8 mouse cellular contexts compared by ENCODE assay signal in genomic region chr7:25282731-25283211, GRCm38 (mm10). TPM values are rescaled to one million over a fixed set of nuclear protein-coding genes. Genes with fewer than 3 reads are reported as not detected.
DNase-seq lines count a peak whose midpoint lies in the region; ATAC-seq and TF ChIP-seq lines count a peak whose summit lies in the region.

No protein-coding gene starts in this region.

- H3K27ac ChIP-seq in embryonic facial prominence, embryonic 12.5 days = peak overlapping the region; percentile 99
- H3K27ac ChIP-seq in limb, embryonic 14.5 days (replicated peaks; ENCODE audit: low read depth, low read length) = peak overlapping the region; percentile 99
- H3K27ac ChIP-seq in midbrain, embryonic 16.5 days (ENCODE audit: low read length) = peak overlapping the region; percentile 100

- peak overlapping the region; percentile 89 for H3K4me3 ChIP-seq in embryonic facial prominence, embryonic 12.5 days
- H3K4me3 ChIP-seq in limb, embryonic 14.5 days (replicated peaks; ENCODE audit: low read length) = peak overlapping the region; percentile 85
- peak overlapping the region; percentile 75 for H3K4me3 ChIP-seq in midbrain, embryonic 16.5 days (ENCODE audit: low read depth, low read length)

- no peaks in the 10 kb centered on the region for H3K27me3 ChIP-seq in embryonic facial prominence, embryonic 12.5 days
- H3K27me3 ChIP-seq in limb, embryonic 14.5 days (ENCODE audit: control insufficient read depth, insufficient read depth, low read length) = no peaks in the 10 kb centered on the region
- no peaks in the 10 kb centered on the region for H3K27me3 ChIP-seq in midbrain, embryonic 16.5 days (ENCODE audit: control insufficient read depth, insufficient read depth, low read depth, low read length)

- peak overlapping the region; percentile 80 for H3K9ac ChIP-seq in embryonic facial prominence, embryonic 12.5 days
- H3K9ac ChIP-seq in limb, embryonic 14.5 days (ENCODE audit: low read depth, low read length, severe bottlenecking) = peak overlapping the region; percentile 78
- peak overlapping the region; percentile 84 for H3K9ac ChIP-seq in midbrain, embryonic 16.5 days (ENCODE audit: low read depth, low read length)

- H3K4me1 ChIP-seq in embryonic facial prominence, embryonic 12.5 days = peaks cover 43% of the 10 kb centered on the region
- peaks cover 28% of the 10 kb centered on the region for H3K4me1 ChIP-seq in limb, embryonic 14.5 days (ENCODE audit: control insufficient read depth, insufficient read depth, low read length)
- H3K4me1 ChIP-seq in midbrain, embryonic 16.5 days (ENCODE audit: control insufficient read depth, insufficient read depth, low read length) = peaks cover 46% of the 10 kb centered on the region

- no peaks in the 10 kb centered on the region for H3K9me3 ChIP-seq in embryonic facial prominence, embryonic 12.5 days
- no peaks in the 10 kb centered on the region for H3K9me3 ChIP-seq in limb, embryonic 14.5 days (ENCODE audit: control insufficient read depth, low read length)
- no peaks in the 10 kb centered on the region for H3K9me3 ChIP-seq in midbrain, embryonic 16.5 days (replicated peaks; ENCODE audit: control insufficient read depth, low read length, poor library complexity, severe bottlenecking)

- H3K4me2 ChIP-seq in embryonic facial prominence, embryonic 12.5 days (replicated peaks) = peak overlapping the region; percentile 92
- H3K4me2 ChIP-seq in limb, embryonic 14.5 days (replicated peaks; ENCODE audit: low read depth, low read length, severe bottlenecking) = peak overlapping the region; percentile 97
- peak overlapping the region; percentile 81 for H3K4me2 ChIP-seq in midbrain, embryonic 16.5 days (ENCODE audit: low read length)

- no peak for TF ChIP-seq POLR2A in limb, embryonic 14.5 days (IDR thresholded peaks at IDR 0.05; ENCODE audit: borderline replicate concordance, extremely low read depth, insufficient read depth, insufficient read length)

- WGBS in embryonic facial prominence, embryonic 12.5 days = 1% methylated on average over 27 of the region's 36 CpGs
- under 1% methylated on average over 28 of the region's 36 CpGs for WGBS in limb, embryonic 14.5 days
- WGBS in midbrain, embryonic 16.5 days = under 1% methylated on average over 22 of the region's 36 CpGs

- DNase-seq in adrenal gland, adult 18-20 months (ENCODE audit: low spot score in 2 of 2) = peak; percentile 56 to 61
- no peak for DNase-seq in adrenal gland, postnatal 25 days
- peak; percentile 84 for DNase-seq in ES-CJ7 (ENCODE audit: low read depth, low spot score)
- peak; percentile 61 for DNase-seq in heart, postnatal 4 days
- peak; percentile 32 for DNase-seq in limb, embryonic 14.5 days (ENCODE audit: low spot score)

- ATAC-seq in embryonic facial prominence, embryonic 12.5 days (ENCODE audit: insufficient number of reproducible peaks, insufficient read depth, low FRiP score, low TSS enrichment) = no peak
- ATAC-seq in limb, embryonic 14.5 days (ENCODE audit: low FRiP score, low read depth) = no peak
- ATAC-seq in midbrain, embryonic 16.5 days = peak; percentile 6; the same call in 1 of the 2 replicates
- no peak for ATAC-seq in inflammation-experienced regulatory T-cells, adult 6 months

- peaks cover 32% of the 10 kb centered on the region for H3K36me3 ChIP-seq in embryonic facial prominence, embryonic 12.5 days
- peaks cover 35% of the 10 kb centered on the region for H3K36me3 ChIP-seq in limb, embryonic 14.5 days (ENCODE audit: control insufficient read depth, insufficient read depth, low read length)
- peaks cover 26% of the 10 kb centered on the region for H3K36me3 ChIP-seq in midbrain, embryonic 16.5 days (ENCODE audit: control insufficient read depth, insufficient read depth, low read length)

RNA-seq across cellular contexts. Expression of gene Pafah1b3, which starts 15.0 kb away (rescaled TPM):
- 10 to 100 TPM; 23.3 to 30.4 TPM for total RNA-seq in adrenal gland, adult 18-20 months (2021)
- 31.9 and 35.8 TPM in 2 replicates for total RNA-seq in adrenal gland, postnatal 25 days (2021)
- 317 and 337 TPM in 2 replicates for polyA plus RNA-seq in embryonic facial prominence, embryonic 12.5 days (2016; fragmentation: Nextera tagmentation; extraction: Ambion mirVana)
- 10 to 100 TPM; 37.5 to 38.4 TPM for total RNA-seq in heart, postnatal 4 days (2021)
- polyA plus RNA-seq in limb, embryonic 14.5 days (2012; rRNA removed) = 266 and 343 TPM in 2 replicates
- 234 and 252 TPM in 2 replicates for polyA plus RNA-seq in limb, embryonic 14.5 days (2014; fragmentation: Nextera tagmentation; extraction: Ambion mirVana)
- 672 and 703 TPM in 2 replicates for polyA plus RNA-seq in midbrain, embryonic 16.5 days (2015; fragmentation: Nextera tagmentation; extraction: Ambion mirVana)
- 10 to 100 TPM; 17.5 to 37.2 (median 31.3) TPM for polyA plus RNA-seq in inflammation-experienced regulatory T-cells, adult 6 months (2017; shearing (Covaris generic))

RNA-seq across cellular contexts. Expression of gene Cic, which starts 15.3 kb away (rescaled TPM):
- 100 to 1,000 TPM in 1 of 2 experiments, 10 to 100 TPM in 1; 96.8 to 123 TPM for total RNA-seq in adrenal gland, adult 18-20 months (2021)
- total RNA-seq in adrenal gland, postnatal 25 days (2021) = 134 and 146 TPM in 2 replicates
- 45.7 and 47.0 TPM in 2 replicates for polyA plus RNA-seq in embryonic facial prominence, embryonic 12.5 days (2016; fragmentation: Nextera tagmentation; extraction: Ambion mirVana)
- 100 to 1,000 TPM; 108 to 109 TPM for total RNA-seq in heart, postnatal 4 days (2021)
- polyA plus RNA-seq in limb, embryonic 14.5 days (2012; rRNA removed) = 155 and 206 TPM in 2 replicates
- polyA plus RNA-seq in limb, embryonic 14.5 days (2014; fragmentation: Nextera tagmentation; extraction: Ambion mirVana) = 48.9 and 58.1 TPM in 2 replicates
- 33.8 and 38.8 TPM in 2 replicates for polyA plus RNA-seq in midbrain, embryonic 16.5 days (2015; fragmentation: Nextera tagmentation; extraction: Ambion mirVana)
- 10 to 100 TPM; 17.9 to 35.2 (median 21.6) TPM for polyA plus RNA-seq in inflammation-experienced regulatory T-cells, adult 6 months (2017; shearing (Covaris generic))

RNA-seq across cellular contexts. Expression of gene Prr19, which starts 18.4 kb away (rescaled TPM):
- total RNA-seq in adrenal gland, adult 18-20 months (2021) = not detected
- not detected in 2 replicates for total RNA-seq in adrenal gland, postnatal 25 days (2021)
- polyA plus RNA-seq in embryonic facial prominence, embryonic 12.5 days (2016; fragmentation: Nextera tagmentation; extraction: Ambion mirVana) = 1.0 and 1.9 TPM in 2 replicates
- total RNA-seq in heart, postnatal 4 days (2021) = not detected
- polyA plus RNA-seq in limb, embryonic 14.5 days (2012; rRNA removed) = 0.99 and 1.1 TPM in 2 replicates
- polyA plus RNA-seq in limb, embryonic 14.5 days (2014; fragmentation: Nextera tagmentation; extraction: Ambion mirVana) = 0.44 and 0.53 TPM in 2 replicates
- 4.3 and 5.6 TPM in 2 replicates for polyA plus RNA-seq in midbrain, embryonic 16.5 days (2015; fragmentation: Nextera tagmentation; extraction: Ambion mirVana)
- not detected for polyA plus RNA-seq in inflammation-experienced regulatory T-cells, adult 6 months (2017; shearing (Covaris generic))

RNA-seq across cellular contexts. Expression of gene Tmem145, which starts 23.1 kb away (rescaled TPM):
- total RNA-seq in adrenal gland, adult 18-20 months (2021) = 1 to 10 TPM; 2.5 to 2.9 TPM
- total RNA-seq in adrenal gland, postnatal 25 days (2021) = 1.6 and 3.7 TPM in 2 replicates
- 2.7 and 4.0 TPM in 2 replicates for polyA plus RNA-seq in embryonic facial prominence, embryonic 12.5 days (2016; fragmentation: Nextera tagmentation; extraction: Ambion mirVana)
- total RNA-seq in heart, postnatal 4 days (2021) = not detected
- 4.4 and 7.9 TPM in 2 replicates for polyA plus RNA-seq in limb, embryonic 14.5 days (2012; rRNA removed)
- polyA plus RNA-seq in limb, embryonic 14.5 days (2014; fragmentation: Nextera tagmentation; extraction: Ambion mirVana) = 0.80 and 2.2 TPM in 2 replicates
- polyA plus RNA-seq in midbrain, embryonic 16.5 days (2015; fragmentation: Nextera tagmentation; extraction: Ambion mirVana) = 83.8 and 98.0 TPM in 2 replicates
- not detected for polyA plus RNA-seq in inflammation-experienced regulatory T-cells, adult 6 months (2017; shearing (Covaris generic))

RNA-seq across cellular contexts. Expression of gene Erf, which starts 32.2 kb away (rescaled TPM):
- 10 to 100 TPM; 18.3 to 25.8 TPM for total RNA-seq in adrenal gland, adult 18-20 months (2021)
- total RNA-seq in adrenal gland, postnatal 25 days (2021) = 19.4 and 33.2 TPM in 2 replicates
- 20.0 and 20.8 TPM in 2 replicates for polyA plus RNA-seq in embryonic facial prominence, embryonic 12.5 days (2016; fragmentation: Nextera tagmentation; extraction: Ambion mirVana)
- total RNA-seq in heart, postnatal 4 days (2021) = 10 to 100 TPM; 47.5 to 53.2 TPM
- 99.2 and 127 TPM in 2 replicates for polyA plus RNA-seq in limb, embryonic 14.5 days (2012; rRNA removed)
- polyA plus RNA-seq in limb, embryonic 14.5 days (2014; fragmentation: Nextera tagmentation; extraction: Ambion mirVana) = 33.2 and 37.9 TPM in 2 replicates
- polyA plus RNA-seq in midbrain, embryonic 16.5 days (2015; fragmentation: Nextera tagmentation; extraction: Ambion mirVana) = 2.3 and 2.8 TPM in 2 replicates
- polyA plus RNA-seq in inflammation-experienced regulatory T-cells, adult 6 months (2017; shearing (Covaris generic)) = under 1 TPM; 0.34 to 0.70 (median 0.38) TPM
